Comparison of ENCODE assay signal across 8 mouse cellular contexts in the genomic region with DNA sequence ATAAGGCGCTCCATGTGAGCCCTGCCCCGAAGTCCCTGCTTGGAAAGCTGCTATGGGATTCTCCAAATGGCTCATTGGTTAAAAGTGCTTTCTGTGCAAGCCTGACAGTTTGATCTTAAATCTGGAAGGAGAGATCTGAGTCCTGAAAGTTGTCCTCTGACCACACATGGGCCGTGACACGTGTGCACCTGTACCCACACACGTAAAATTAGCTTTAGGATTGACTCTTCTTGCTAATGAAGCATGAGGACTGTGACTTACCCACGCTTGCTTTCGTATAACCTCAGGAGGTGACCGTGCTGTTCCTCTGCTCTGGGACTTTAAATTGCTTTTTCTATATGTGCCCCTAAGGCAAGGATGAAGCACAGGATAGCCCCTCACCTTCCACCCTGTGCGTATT. TPM values are rescaled to one million over a fixed set of nuclear protein-coding genes. Genes with fewer than 3 reads are reported as not detected.
DNase-seq lines count a peak whose midpoint lies in the region; ATAC-seq and TF ChIP-seq lines count a peak whose summit lies in the region.

No protein-coding gene starts in this region.

- peaks cover 59% of the 10 kb centered on the region for H3K4me1 ChIP-seq in heart, embryonic 16.5 days (ENCODE audit: control insufficient read depth, insufficient read depth, low read length)
- H3K4me1 ChIP-seq in cortical plate, adult 2 months (ENCODE audit: control insufficient read depth, insufficient read depth, low read length), result peaks cover 25% of the 10 kb centered on the region
- H3K4me1 ChIP-seq in hindbrain, embryonic 15.5 days (replicated peaks), result peaks cover 83% of the 10 kb centered on the region
- H3K4me1 ChIP-seq in midbrain, embryonic 13.5 days (replicated peaks), result peaks cover 82% of the 10 kb centered on the region

- no peak for ATAC-seq in heart, embryonic 16.5 days (replicated peaks; ENCODE audit: extremely low read depth, insufficient read depth, low FRiP score)
- ATAC-seq in hindbrain, embryonic 15.5 days (ENCODE audit: low FRiP score, low read depth), result no peak
- no peak for ATAC-seq in midbrain, embryonic 13.5 days

- intact Hi-C loops in left cerebral cortex, postnatal 10 days (cut with DNase I), result no loop called here

- TF ChIP-seq CTCF in cortical plate, adult 2 months (IDR thresholded peaks at IDR 0.05; ENCODE audit: extremely low read depth, insufficient read depth, low read length), result no peak

- peak overlapping the region; percentile 7; the same call in 1 of the 2 replicates for H3K4me3 ChIP-seq in heart, embryonic 16.5 days (ENCODE audit: low read length)
- peak overlapping the region; percentile 77 for H3K4me3 ChIP-seq in cortical plate, adult 2 months (ENCODE audit: insufficient read depth, low read length)
- H3K4me3 ChIP-seq in hindbrain, embryonic 15.5 days, result peak overlapping the region; percentile 70
- H3K4me3 ChIP-seq in midbrain, embryonic 13.5 days (replicated peaks), result peak overlapping the region; percentile 82

- no peak overlapping the region for H3K27ac ChIP-seq in heart, embryonic 16.5 days (ENCODE audit: low read length)
- H3K27ac ChIP-seq in cortical plate, adult 2 months (ENCODE audit: insufficient read depth, low read length), result no peak overlapping the region
- no peak overlapping the region for H3K27ac ChIP-seq in hindbrain, embryonic 15.5 days (replicated peaks)
- H3K27ac ChIP-seq in midbrain, embryonic 13.5 days, result no peak overlapping the region

- WGBS in heart, embryonic 16.5 days, result 86% methylated on average over 9 of the region's 9 CpGs
- 72% methylated on average over 9 of the region's 9 CpGs for WGBS in hindbrain, embryonic 15.5 days
- 84% methylated on average over 9 of the region's 9 CpGs for WGBS in midbrain, embryonic 13.5 days

- no peak for TF ChIP-seq POLR2A in cortical plate, adult 2 months (IDR thresholded peaks at IDR 0.05; ENCODE audit: extremely low read depth, insufficient read depth, low read length)

- peaks cover 65% of the 10 kb centered on the region for H3K36me3 ChIP-seq in heart, embryonic 16.5 days (ENCODE audit: control insufficient read depth, insufficient read depth)
- peaks cover 50% of the 10 kb centered on the region for H3K36me3 ChIP-seq in hindbrain, embryonic 15.5 days
- H3K36me3 ChIP-seq in midbrain, embryonic 13.5 days, result peaks cover 80% of the 10 kb centered on the region

- H3K4me2 ChIP-seq in heart, embryonic 16.5 days (ENCODE audit: low read depth, low read length), result peak overlapping the region; percentile 96
- peak overlapping the region; percentile 93 for H3K4me2 ChIP-seq in hindbrain, embryonic 15.5 days
- peak overlapping the region; percentile 100 for H3K4me2 ChIP-seq in midbrain, embryonic 13.5 days (replicated peaks)

- H3K9ac ChIP-seq in heart, embryonic 16.5 days (ENCODE audit: low read length), result no peak overlapping the region
- H3K9ac ChIP-seq in hindbrain, embryonic 15.5 days, result peak overlapping the region; percentile 89; the same call in 1 of the 2 replicates
- peak overlapping the region; percentile 92 for H3K9ac ChIP-seq in midbrain, embryonic 13.5 days (replicated peaks)

- no peaks in the 10 kb centered on the region for H3K27me3 ChIP-seq in heart, embryonic 16.5 days (ENCODE audit: control insufficient read depth, insufficient read depth, low read length)
- H3K27me3 ChIP-seq in hindbrain, embryonic 15.5 days, result no peaks in the 10 kb centered on the region
- H3K27me3 ChIP-seq in midbrain, embryonic 13.5 days, result no peaks in the 10 kb centered on the region

- no peak for DNase-seq in heart, postnatal 4 days
- DNase-seq in right cerebral cortex, postnatal 4 days, result no peak
- no peak for DNase-seq in left cerebral cortex, postnatal 10 days (ENCODE audit: extremely low spot score in 1 of 2, low spot score in 2 of 2)
- no peak for DNase-seq in adrenal gland, postnatal 36 days

- no peaks in the 10 kb centered on the region for H3K9me3 ChIP-seq in heart, embryonic 16.5 days (replicated peaks; ENCODE audit: control insufficient read depth, low read length)
- no peaks in the 10 kb centered on the region for H3K9me3 ChIP-seq in hindbrain, embryonic 15.5 days
- no peaks in the 10 kb centered on the region for H3K9me3 ChIP-seq in midbrain, embryonic 13.5 days

RNA-seq across cellular contexts. Expression of a gene that starts 5.6 kb away (rescaled TPM):
- 134 and 148 TPM in 2 replicates for polyA plus RNA-seq in heart, embryonic 16.5 days (2015; fragmentation: Nextera tagmentation; extraction: Ambion mirVana)
- 10 to 100 TPM; 78.1 to 82.1 TPM for total RNA-seq in heart, postnatal 4 days (2021)
- 600 and 717 TPM in 2 replicates for polyA plus RNA-seq in cortical plate, adult 2 months (2012; rRNA removed)
- polyA plus RNA-seq in hindbrain, embryonic 15.5 days (2015; fragmentation: Nextera tagmentation; extraction: Ambion mirVana), result 288 and 295 TPM in 2 replicates
- 254 and 259 TPM in 2 replicates for polyA plus RNA-seq in midbrain, embryonic 13.5 days (2015; fragmentation: Nextera tagmentation; extraction: Ambion mirVana)
- total RNA-seq in left cerebral cortex, postnatal 10 days (2021), result 100 to 1,000 TPM; 603 to 619 TPM
- 100 to 1,000 TPM; 596 to 993 TPM for total RNA-seq in adrenal gland, postnatal 36 days (2021)

RNA-seq across cellular contexts. Expression of a gene that starts 33.8 kb away (rescaled TPM):
- polyA plus RNA-seq in heart, embryonic 16.5 days (2015; fragmentation: Nextera tagmentation; extraction: Ambion mirVana), result 4.4 and 4.8 TPM in 2 replicates
- total RNA-seq in heart, postnatal 4 days (2021), result 10 to 100 TPM; 47.7 to 52.4 TPM
- polyA plus RNA-seq in cortical plate, adult 2 months (2012; rRNA removed), result 0.25 and 0.33 TPM in 2 replicates
- 0.10 and 0.12 TPM in 2 replicates for polyA plus RNA-seq in hindbrain, embryonic 15.5 days (2015; fragmentation: Nextera tagmentation; extraction: Ambion mirVana)
- 0.08 TPM in 2 replicates for polyA plus RNA-seq in midbrain, embryonic 13.5 days (2015; fragmentation: Nextera tagmentation; extraction: Ambion mirVana)
- total RNA-seq in left cerebral cortex, postnatal 10 days (2021), result 1 to 10 TPM; 1.5 to 2.4 TPM
- total RNA-seq in adrenal gland, postnatal 36 days (2021), result 1 to 10 TPM; 5.1 to 8.5 TPM

Comparison
In these comparisons a context has a peak if more than half of its experiments do, and no peak if none do; other contexts are left out.
1. H3K4me3 ChIP-seq: peak in every context shown above with its lines; median percentile 82 in midbrain, embryonic 13.5 days; 77 in cortical plate, adult 2 months; 70 in hindbrain, embryonic 15.5 days; 7 in heart, embryonic 16.5 days.